ENCODE assay signal across 17 mouse cellular contexts in genomic region chr17:85694499-85694898, GRCm38 (mm10). TPM values are rescaled to one million over a fixed set of nuclear protein-coding genes. Genes with fewer than 3 reads are reported as not detected.
A peak's percentile ranks its signal among the peaks of the same experiment; 100 is the strongest.
DNase-seq lines count a peak whose midpoint lies in the region; ATAC-seq and TF ChIP-seq lines count a peak whose summit lies in the region.
"Had no signal": no experiment of that assay in that cellular context is flagged by ENCODE, and none has a peak within 500 bp of the region (broad histone marks: within the 10 kb centered on the region; RNA-seq: fewer than 3 reads in every experiment).

No protein-coding gene starts in this region.

- no peak overlapping the region for H3K4me2 ChIP-seq in liver, embryonic 11.5 days
- no peak overlapping the region for H3K4me2 ChIP-seq in CH12.LX (ENCODE audit: insufficient read depth, low read depth, poor library complexity, severe bottlenecking)
- H3K4me2 ChIP-seq: liver, embryonic 15.5 days had no signal

- H3K4me1 ChIP-seq in liver, adult 2 months (ENCODE audit: control insufficient read depth, insufficient read depth, low read length), result no peaks in the 10 kb centered on the region
- H3K4me1 ChIP-seq in liver, embryonic 11.5 days (replicated peaks; ENCODE audit: control insufficient read depth, insufficient read depth, low read length), result no peaks in the 10 kb centered on the region
- peaks cover 0 to 16% of the 10 kb centered on the region in 2 experiments; a peak in 3 of 4 replicates for H3K4me1 ChIP-seq in CH12.LX (ENCODE audit: control insufficient read depth in 1 of 2, insufficient read depth in 2 of 2)
- H3K4me1 ChIP-seq: megakaryocyte, embryonic 14.5 days had no signal

- intact Hi-C loops in gastrocnemius, adult 2 months (cut with DNase I), result no loop called here
- intact Hi-C loops in gastrocnemius, postnatal 36 days (cut with DNase I), result no loop called here

- no peak overlapping the region for H3K4me3 ChIP-seq in gastrocnemius, adult 2 months
- no peak overlapping the region for H3K4me3 ChIP-seq in liver, adult 2 months (ENCODE audit: insufficient read depth, low read depth, low read length)
- no peak overlapping the region for H3K4me3 ChIP-seq in liver, embryonic 11.5 days (ENCODE audit: low read depth, low read length)
- H3K4me3 ChIP-seq in CH12.LX (replicated peaks in 1 of 3; ENCODE audit: low read depth in 2 of 3, low read length in 2 of 3, poor library complexity in 1 of 3), result no peak overlapping the region
- H3K4me3 ChIP-seq: hindbrain, embryonic 10.5 days; liver, embryonic 15.5 days; megakaryocyte, embryonic 14.5 days had no signal

- H3K27me3 ChIP-seq in liver, adult 2 months (ENCODE audit: control insufficient read depth, insufficient read depth, low read length), result peaks cover 18% of the 10 kb centered on the region; the same call in 1 of the 2 replicates
- H3K27me3 ChIP-seq in liver, embryonic 11.5 days (replicated peaks; ENCODE audit: control insufficient read depth, insufficient read depth, low read length), result peaks cover 69% of the 10 kb centered on the region
- H3K27me3 ChIP-seq in CH12.LX (replicated peaks), result no peaks in the 10 kb centered on the region

- no peak overlapping the region for H3K9ac ChIP-seq in liver, adult 2 months (ENCODE audit: low read depth, low read length)
- H3K9ac ChIP-seq in liver, embryonic 11.5 days (ENCODE audit: low read depth, low read length), result no peak overlapping the region
- H3K9ac ChIP-seq in CH12.LX (ENCODE audit: insufficient read depth, low read depth), result no peak overlapping the region
- H3K9ac ChIP-seq: liver, embryonic 15.5 days had no signal

- in situ Hi-C loops in CH12.LX (cut with MboI; ENCODE audit: low pct_ligation_motif_present, low pct_unique_long_range_greater_than_20kb, low sequenced_read_pairs), result no loop called here

- peak; percentile 45 for TF ChIP-seq CTCF in gastrocnemius, adult 2 months (IDR thresholded peaks at IDR 0.05)
- TF ChIP-seq CTCF in liver, adult 2 months (IDR thresholded peaks at IDR 0.05; ENCODE audit: low read depth, low read length), result peak; percentile 17; the same call in 1 of the 2 replicates
- peak; percentile 49 to 69; a peak in 3 of 4 replicates for TF ChIP-seq CTCF in CH12.LX (conservative IDR thresholded peaks at IDR 0.05 in 1 of 2, IDR thresholded peaks at IDR 0.05 in 1 of 2; ENCODE audit: low read depth in 2 of 2, low read length in 2 of 2)
- TF ChIP-seq CTCF in brain, embryonic 14.5 days (IDR thresholded peaks at IDR 0.05; ENCODE audit: borderline replicate concordance, extremely low read depth, insufficient read depth, insufficient read length), result peak; percentile 43; the same call in 1 of the 2 replicates

- peaks cover 2% of the 10 kb centered on the region; the same call in 1 of the 2 replicates for H3K9me3 ChIP-seq in liver, embryonic 11.5 days (ENCODE audit: control insufficient read depth, low read length)
- no peaks in the 10 kb centered on the region for H3K9me3 ChIP-seq in CH12.LX (replicated peaks; ENCODE audit: low read length)
- H3K9me3 ChIP-seq: liver, embryonic 15.5 days had no signal

- H3K36me3 ChIP-seq in liver, adult 2 months (ENCODE audit: control insufficient read depth, insufficient read depth, low read length), result no peaks in the 10 kb centered on the region
- no peaks in the 10 kb centered on the region for H3K36me3 ChIP-seq in liver, embryonic 11.5 days (ENCODE audit: control insufficient read depth, insufficient read depth, low read length)
- no peaks in the 10 kb centered on the region for H3K36me3 ChIP-seq in CH12.LX (replicated peaks in 1 of 2; ENCODE audit: control insufficient read depth in 1 of 2, insufficient read depth in 1 of 2, low read length in 1 of 2)
- H3K36me3 ChIP-seq: hindbrain, embryonic 10.5 days; liver, embryonic 15.5 days had no signal

- no peak for DNase-seq in gastrocnemius, adult 2 months
- DNase-seq in gastrocnemius, postnatal 36 days, result no peak
- no peak for DNase-seq in liver, adult 2 months (ENCODE audit: extremely low read depth, low read depth, low spot score)
- DNase-seq in liver, embryonic 11.5 days (ENCODE audit: low spot score), result no peak
- peak; percentile 12 for DNase-seq in CH12.LX (ENCODE audit: extremely low read depth)
- no peak for DNase-seq in brain, embryonic 14.5 days (ENCODE audit: low read depth)
- DNase-seq in retina, postnatal 1 day, result no peak
- no peak for DNase-seq in adrenal gland, adult (ENCODE audit: inconsistent age in 2 of 2, low spot score in 1 of 2)
- DNase-seq: cerebellum, adult 2 months; gastrocnemius, postnatal 25 days; right cerebral cortex, postnatal 4 days; thymus, postnatal 36 days had no signal

- TF ChIP-seq EP300 in CH12.LX (IDR thresholded peaks at IDR 0.05; ENCODE audit: low read length), result no peak

- no peak for ATAC-seq in liver, embryonic 11.5 days (replicated peaks; ENCODE audit: low FRiP score)
- ATAC-seq: forebrain, embryonic 16.5 days; intestine, embryonic 16.5 days had no signal

- TF ChIP-seq RAD21 in CH12.LX (IDR thresholded peaks at IDR 0.05; ENCODE audit: low read depth, low read length), result peak; percentile 38

- WGBS in liver, adult 2 months, result 81% methylated on average over 6 of the region's 6 CpGs
- 76% methylated on average over 6 of the region's 6 CpGs for WGBS in liver, embryonic 11.5 days

- H3K79me2 ChIP-seq in liver, adult 2 months (ENCODE audit: control insufficient read depth, insufficient read depth, low read length), result no peaks in the 10 kb centered on the region
- H3K79me2 ChIP-seq in CH12.LX (replicated peaks; ENCODE audit: control insufficient read depth, extremely low read depth, insufficient read depth, poor library complexity, severe bottlenecking), result no peaks in the 10 kb centered on the region

- H3K27ac ChIP-seq in gastrocnemius, adult 2 months, result no peak overlapping the region
- H3K27ac ChIP-seq in liver, adult 2 months (replicated peaks; ENCODE audit: insufficient read depth, low read depth, low read length), result no peak overlapping the region
- no peak overlapping the region for H3K27ac ChIP-seq in liver, embryonic 11.5 days (ENCODE audit: low read depth, low read length)
- H3K27ac ChIP-seq in CH12.LX (ENCODE audit: insufficient read depth, low read depth), result no peak overlapping the region
- H3K27ac ChIP-seq: hindbrain, embryonic 10.5 days; liver, embryonic 15.5 days had no signal

- dilution Hi-C loops in CH12.LX (cut with MboI; ENCODE audit: extremely low pct_ligation_motif_present, extremely low pct_unique_long_range_greater_than_20kb, low sequenced_read_pairs), result no loop called here

- no peak for TF ChIP-seq POLR2A in liver, adult 2 months (IDR thresholded peaks at IDR 0.05; ENCODE audit: extremely low read depth, insufficient read depth, low read length)
- TF ChIP-seq POLR2A in CH12.LX (IDR thresholded peaks at IDR 0.05; ENCODE audit: low read depth, low read length), result no peak
- no peak for TF ChIP-seq POLR2A in brain, embryonic 14.5 days (IDR thresholded peaks at IDR 0.05; ENCODE audit: borderline replicate concordance, extremely low read depth, insufficient read depth, insufficient read length, poor library complexity, severe bottlenecking)

TF ChIP-seq in CH12.LX, 34 proteins besides CTCF, POLR2A, EP300 and RAD21:
- TF ChIP-seq SMC3 (IDR thresholded peaks at IDR 0.05; ENCODE audit: low read depth, low read length) (peak; percentile 55), ZC3H11A (IDR thresholded peaks at IDR 0.05; ENCODE audit: low read depth, low read length) (no peak)

RNA-seq across cellular contexts. Expression of gene Six2, which starts 6.4 kb away (rescaled TPM):
- 10 to 100 TPM; 10.6 to 29.0 TPM for total RNA-seq in gastrocnemius, adult 2 months (2021)
- total RNA-seq in gastrocnemius, postnatal 36 days (2021), result 10 to 100 TPM; 12.3 to 16.3 TPM
- not detected in 2 replicates for total RNA-seq in liver, adult 2 months (2014; rRNA removed)
- polyA plus RNA-seq in liver, adult 2 months (2012; rRNA removed), result not detected in 2 replicates
- 0.69 and 1.0 TPM in 2 replicates for polyA plus RNA-seq in liver, embryonic 11.5 days (2014; fragmentation: Nextera tagmentation; extraction: Ambion mirVana)
- total RNA-seq in CH12.LX (2012; rRNA removed) (0.04 TPM in 1 of 2 replicates, not detected in the other), CH12.LX (2014; rRNA removed) (not detected in 2 replicates)
- 0.11 and 0.40 TPM in 2 replicates for polyA plus RNA-seq in CH12.LX (2012; ENCODE audit: insufficient read length, low read depth)
- polyA plus RNA-seq in brain, embryonic 14.5 days (2012; rRNA removed), result 1.3 and 3.1 TPM in 2 replicates
- polyA plus RNA-seq: liver, embryonic 15.5 days had no signal

Comparison
In these comparisons a context has a peak if more than half of its experiments do, and no peak if none do; other contexts are left out.
1. RNA of gene Six2, which starts 6.4 kb away (total RNA-seq): 10.6 to 29.0 TPM in gastrocnemius, adult 2 months and 12.3 to 16.3 TPM in gastrocnemius, postnatal 36 days; 0.04 TPM in CH12.LX and not detected in liver, adult 2 months; every median in the first group is over 10 times any median in the second.
2. Peak in every context shown above with its lines, with median percentiles within 50 percentile points of each other: CTCF ChIP-seq.